ENCODE assay signal across 28 mouse cellular contexts in the genomic region with DNA sequence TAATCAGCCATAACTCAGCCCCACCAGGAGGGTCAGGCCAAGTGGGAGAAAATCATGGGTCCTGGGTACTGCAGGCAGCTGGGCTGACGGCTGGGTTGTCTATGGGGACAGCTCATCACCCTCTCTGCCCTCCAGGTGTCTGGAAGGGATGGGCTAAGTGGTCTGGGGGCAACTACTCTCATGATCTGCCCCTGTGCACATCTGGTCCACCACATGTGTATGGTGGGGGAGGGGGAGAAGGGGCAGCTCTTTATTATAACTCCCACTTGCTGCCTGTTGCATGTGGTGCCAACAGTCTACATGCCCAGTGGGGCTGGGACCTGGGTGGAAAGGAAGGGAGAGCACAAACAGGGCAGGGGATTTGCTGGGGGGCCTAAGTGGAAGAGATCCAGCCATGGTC. TPM values are rescaled to one million over a fixed set of nuclear protein-coding genes. Genes with fewer than 3 reads are reported as not detected.
DNase-seq lines count a peak whose midpoint lies in the region; ATAC-seq and TF ChIP-seq lines count a peak whose summit lies in the region.
"Had no signal": no experiment of that assay in that cellular context is flagged by ENCODE, and none has a peak within 500 bp of the region (broad histone marks: within the 10 kb centered on the region; RNA-seq: fewer than 3 reads in every experiment).

No protein-coding gene starts in this region.

- TF ChIP-seq CTCF in olfactory bulb, adult 2 months (IDR thresholded peaks at IDR 0.05; ENCODE audit: insufficient read depth, low read depth, low read length) = no peak

- H3K27ac ChIP-seq in kidney, embryonic 15.5 days = no peak overlapping the region
- H3K27ac ChIP-seq in kidney, embryonic 14.5 days (ENCODE audit: low read depth, low read length) = no peak overlapping the region
- H3K27ac ChIP-seq in hindbrain, embryonic 16.5 days (ENCODE audit: low read depth, low read length) = no peak overlapping the region
- H3K27ac ChIP-seq in olfactory bulb, adult 2 months (ENCODE audit: insufficient read depth, low read depth, low read length) = peak overlapping the region; percentile 73
- H3K27ac ChIP-seq: embryonic facial prominence, embryonic 15.5 days; liver, embryonic 14.5 days; midbrain, embryonic 12.5 days had no signal

- WGBS in kidney, embryonic 15.5 days = 41% methylated on average over 1 of the region's 1 CpGs
- WGBS in kidney, embryonic 14.5 days = 31% methylated on average over 1 of the region's 1 CpGs
- 55% methylated on average over 1 of the region's 1 CpGs for WGBS in hindbrain, embryonic 16.5 days
- WGBS in olfactory bulb, adult 2 months = 22% methylated on average over 1 of the region's 1 CpGs

- no peaks in the 10 kb centered on the region for H3K9me3 ChIP-seq in kidney, embryonic 15.5 days (replicated peaks)
- no peaks in the 10 kb centered on the region for H3K9me3 ChIP-seq in kidney, embryonic 14.5 days (ENCODE audit: control insufficient read depth, low read length)
- no peaks in the 10 kb centered on the region for H3K9me3 ChIP-seq in hindbrain, embryonic 16.5 days (ENCODE audit: control insufficient read depth, low read length)
- H3K9me3 ChIP-seq: embryonic facial prominence, embryonic 15.5 days; midbrain, embryonic 12.5 days had no signal

- 0 out of 2 replicates have a peak overlapping the region, but pooled peaks have one; percentile 90 for H3K4me2 ChIP-seq in kidney, embryonic 15.5 days
- no peak overlapping the region; the same call in 1 of the 2 replicates for H3K4me2 ChIP-seq in kidney, embryonic 14.5 days (replicated peaks; ENCODE audit: low read depth, low read length)
- H3K4me2 ChIP-seq in hindbrain, embryonic 16.5 days (ENCODE audit: low read length) = peak overlapping the region; percentile 21

- H3K36me3 ChIP-seq in kidney, embryonic 15.5 days = peaks cover 9% of the 10 kb centered on the region; the same call in 1 of the 2 replicates
- peaks cover 9% of the 10 kb centered on the region for H3K36me3 ChIP-seq in kidney, embryonic 14.5 days (ENCODE audit: control insufficient read depth, insufficient read depth, low read length)
- no peaks in the 10 kb centered on the region for H3K36me3 ChIP-seq in hindbrain, embryonic 16.5 days (ENCODE audit: control insufficient read depth, insufficient read depth, low read length)
- H3K36me3 ChIP-seq: embryonic facial prominence, embryonic 15.5 days had no signal

- ATAC-seq in kidney, embryonic 15.5 days (replicated peaks; ENCODE audit: low FRiP score) = no peak
- no peak for ATAC-seq in kidney, embryonic 14.5 days (ENCODE audit: low FRiP score, low TSS enrichment)
- no peak for ATAC-seq in hindbrain, embryonic 16.5 days
- ATAC-seq: forebrain, embryonic 14.5 days; intestine, embryonic 16.5 days had no signal

- peaks cover 98% of the 10 kb centered on the region for H3K27me3 ChIP-seq in kidney, embryonic 15.5 days
- peaks cover 90% of the 10 kb centered on the region for H3K27me3 ChIP-seq in kidney, embryonic 14.5 days (ENCODE audit: control insufficient read depth, insufficient read depth, low read length)
- peaks cover 54% of the 10 kb centered on the region for H3K27me3 ChIP-seq in hindbrain, embryonic 16.5 days (replicated peaks; ENCODE audit: control insufficient read depth, insufficient read depth, low read length)

- no peak overlapping the region for H3K4me3 ChIP-seq in kidney, embryonic 15.5 days (replicated peaks)
- no peak overlapping the region for H3K4me3 ChIP-seq in kidney, embryonic 14.5 days (ENCODE audit: low read length)
- peak overlapping the region; percentile 9; the same call in 1 of the 2 replicates for H3K4me3 ChIP-seq in hindbrain, embryonic 16.5 days (ENCODE audit: low read length)
- peak overlapping the region; percentile 91 for H3K4me3 ChIP-seq in olfactory bulb, adult 2 months (ENCODE audit: insufficient read depth, low read depth, low read length)

- peak; percentile 75 for DNase-seq in cerebellum, adult 9-11 months
- DNase-seq in cerebellum, postnatal 4 days (ENCODE audit: low spot score in 2 of 2) = no peak
- DNase-seq in lung, postnatal 36 days = no peak
- DNase-seq: adrenal gland, adult 8-10 months; B cell, adult 2 months; gastrocnemius, postnatal 14 days; heart, postnatal 14 days; kidney, adult 8-10 months; kidney, postnatal 14 days; liver; lung, adult 2 months; lung, postnatal 14 days; right cerebral cortex, adult 18-20 months; spleen, adult 18-20 months; thymus, postnatal 25 days had no signal

- no peak overlapping the region for H3K9ac ChIP-seq in kidney, embryonic 15.5 days
- H3K9ac ChIP-seq in kidney, embryonic 14.5 days (ENCODE audit: low read depth, low read length) = no peak overlapping the region
- no peak overlapping the region for H3K9ac ChIP-seq in hindbrain, embryonic 16.5 days (ENCODE audit: low read depth, low read length)
- H3K9ac ChIP-seq: embryonic facial prominence, embryonic 15.5 days; liver, embryonic 14.5 days; midbrain, embryonic 12.5 days had no signal

- peaks cover 48% of the 10 kb centered on the region for H3K4me1 ChIP-seq in kidney, embryonic 15.5 days
- H3K4me1 ChIP-seq in kidney, embryonic 14.5 days (ENCODE audit: control insufficient read depth, insufficient read depth, low read length) = peaks cover 24% of the 10 kb centered on the region
- peaks cover 34% of the 10 kb centered on the region for H3K4me1 ChIP-seq in hindbrain, embryonic 16.5 days (ENCODE audit: control insufficient read depth, insufficient read depth, low read depth, low read length)
- H3K4me1 ChIP-seq in olfactory bulb, adult 2 months (ENCODE audit: control insufficient read depth, insufficient read depth, low read length) = peaks cover 53% of the 10 kb centered on the region

- no peak for TF ChIP-seq POLR2A in olfactory bulb, adult 2 months (IDR thresholded peaks at IDR 0.05; ENCODE audit: insufficient read depth, low read depth, low read length)

RNA-seq across cellular contexts. Expression of gene Shisa8, which starts 1.8 kb away (rescaled TPM):
- 0.44 and 0.45 TPM in 2 replicates for polyA plus RNA-seq in kidney, embryonic 15.5 days (2015; fragmentation: Nextera tagmentation; extraction: Ambion mirVana)
- polyA plus RNA-seq in kidney, embryonic 14.5 days (2014; fragmentation: Nextera tagmentation; extraction: Ambion mirVana) = 0.80 and 1.1 TPM in 2 replicates
- polyA plus RNA-seq in hindbrain, embryonic 16.5 days (2015; fragmentation: Nextera tagmentation; extraction: Ambion mirVana) = 3.4 and 4.2 TPM in 2 replicates
- not detected in 2 replicates for polyA plus RNA-seq in olfactory bulb, adult 2 months (2012; ENCODE audit: insufficient read depth, insufficient read length, low replicate concordance, missing spikeins)
- polyA plus RNA-seq: G1E; stomach, embryonic 16.5 days had no signal

RNA-seq across cellular contexts. Expression of gene Tnfrsf13c, which starts 13.4 kb away (rescaled TPM):
- 0.10 TPM in 1 of 2 replicates, not detected in the other for polyA plus RNA-seq in kidney, embryonic 15.5 days (2015; fragmentation: Nextera tagmentation; extraction: Ambion mirVana)
- 0.12 and 0.13 TPM in 2 replicates for polyA plus RNA-seq in kidney, embryonic 14.5 days (2014; fragmentation: Nextera tagmentation; extraction: Ambion mirVana)
- 0.10 and 0.31 TPM in 2 replicates for polyA plus RNA-seq in hindbrain, embryonic 16.5 days (2015; fragmentation: Nextera tagmentation; extraction: Ambion mirVana)
- not detected in 2 replicates for polyA plus RNA-seq in olfactory bulb, adult 2 months (2012; ENCODE audit: insufficient read depth, insufficient read length, low replicate concordance, missing spikeins)
- polyA plus RNA-seq: limb, embryonic 11.5 days; midbrain, embryonic 12.5 days had no signal

RNA-seq across cellular contexts. Expression of gene Cenpm, which starts 33.7 kb away (rescaled TPM):
- 78.8 and 84.2 TPM in 2 replicates for polyA plus RNA-seq in kidney, embryonic 15.5 days (2015; fragmentation: Nextera tagmentation; extraction: Ambion mirVana)
- polyA plus RNA-seq in kidney, embryonic 14.5 days (2014; fragmentation: Nextera tagmentation; extraction: Ambion mirVana) = 83.3 and 116 TPM in 2 replicates
- polyA plus RNA-seq in hindbrain, embryonic 16.5 days (2015; fragmentation: Nextera tagmentation; extraction: Ambion mirVana) = 20.0 and 24.0 TPM in 2 replicates
- not detected in 2 replicates for polyA plus RNA-seq in olfactory bulb, adult 2 months (2012; ENCODE audit: insufficient read depth, insufficient read length, low replicate concordance, missing spikeins)

RNA-seq across cellular contexts. Expression of gene 1500009C09Rik, which starts 41.4 kb away (rescaled TPM):
- 0.10 TPM in 1 of 2 replicates, not detected in the other for polyA plus RNA-seq in kidney, embryonic 15.5 days (2015; fragmentation: Nextera tagmentation; extraction: Ambion mirVana)
- not detected in 2 replicates for polyA plus RNA-seq in kidney, embryonic 14.5 days (2014; fragmentation: Nextera tagmentation; extraction: Ambion mirVana)
- polyA plus RNA-seq in hindbrain, embryonic 16.5 days (2015; fragmentation: Nextera tagmentation; extraction: Ambion mirVana) = 16.7 and 20.3 TPM in 2 replicates
- not detected in 2 replicates for polyA plus RNA-seq in olfactory bulb, adult 2 months (2012; ENCODE audit: insufficient read depth, insufficient read length, low replicate concordance, missing spikeins)
- polyA plus RNA-seq: embryonic facial prominence, embryonic 15.5 days; G1E; heart, embryonic 14.5 days; intestine, embryonic 16.5 days; limb, embryonic 11.5 days; lung, adult 2 months; stomach, embryonic 16.5 days had no signal

Comparison
In these comparisons a context has a peak if more than half of its experiments do, and no peak if none do; other contexts are left out.
1. H3K4me3 ChIP-seq: peak in hindbrain, embryonic 16.5 days (single experiment) and olfactory bulb, adult 2 months (single experiment); none in kidney, embryonic 15.5 days (single experiment) and kidney, embryonic 14.5 days (single experiment).
2. RNA of gene Cenpm, which starts 33.7 kb away (polyA plus RNA-seq): 78.8 to 84.2 TPM in kidney, embryonic 15.5 days, 83.3 to 116 TPM in kidney, embryonic 14.5 days and 20.0 to 24.0 TPM in hindbrain, embryonic 16.5 days; not detected in olfactory bulb, adult 2 months; every median in the first group is over 10 times any median in the second.